Mouse (Mus musculus) cerebral cortex, adult 2 months (tissue): ENCODE results near the gene Gm17555.

Source experiments
- WGBS: fragments of 180-500 bp; shearing (Covaris S2); methylation state at CpG from one replicate; pipeline ENCODE4 v1.1.7; 2018; 5-methylcytosine and 5-hydroxymethylcytosine counted together

Gene Gm17555

DNA sequence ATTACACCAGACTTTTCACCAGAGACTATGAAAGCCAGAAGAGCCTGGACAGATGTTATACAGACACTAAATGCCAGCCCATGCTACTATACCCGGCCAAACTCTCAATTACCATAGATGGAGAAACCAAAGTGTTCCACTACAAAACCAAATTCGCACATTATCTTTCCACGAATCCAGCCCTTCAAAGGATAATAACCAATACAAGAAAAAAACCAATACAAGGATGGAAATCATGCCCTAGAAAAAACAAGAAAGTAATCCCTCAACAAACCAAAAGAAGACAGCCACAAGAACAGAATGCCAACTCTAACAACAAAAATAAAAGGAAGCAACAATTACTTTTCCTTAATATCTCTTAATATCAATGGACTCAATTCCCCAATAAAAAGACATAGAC lies at the start of gene Gm17555:
Gene Gm17555, plus strand, starts transcription at position 301 of the 400 bp plus-strand sequence.
- WGBS: 90% methylated on average over 3 of the region's 3 CpGs

DNA sequence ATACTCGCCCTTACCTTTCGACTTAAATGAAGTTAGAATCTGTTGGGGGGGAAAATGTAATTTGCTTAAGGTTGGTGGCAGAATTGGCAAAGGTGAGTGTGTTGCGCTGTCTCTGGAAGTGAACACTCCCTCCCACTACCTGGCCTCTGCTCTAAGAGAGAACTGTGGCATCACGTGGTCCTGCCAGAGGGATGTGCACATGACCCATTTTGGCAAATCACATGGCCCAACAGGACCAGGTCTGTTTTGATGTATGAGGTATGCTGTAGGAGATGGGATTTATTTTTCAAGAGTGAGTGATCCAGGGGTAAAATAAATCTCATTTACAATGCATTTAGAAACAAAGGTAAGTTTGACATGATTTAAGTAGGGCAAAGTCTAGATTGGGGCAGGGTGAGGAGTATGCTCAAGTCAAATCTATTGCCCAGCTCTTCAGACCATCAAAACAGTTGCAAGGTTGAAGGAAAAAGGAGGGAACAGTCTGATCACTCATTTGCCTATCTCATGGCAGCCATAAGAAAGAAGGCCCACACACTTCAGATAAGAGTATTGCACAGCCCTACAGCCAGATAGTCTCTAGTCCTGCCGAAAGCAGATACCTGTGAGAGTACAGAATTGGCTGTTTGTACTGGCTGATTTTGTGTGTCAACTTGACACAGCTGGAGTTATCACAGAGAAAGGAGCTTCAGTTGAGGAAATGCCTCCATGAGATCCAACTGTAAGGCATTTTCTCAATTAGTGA lies 49.5 kb upstream of the Gm17555 start:
- WGBS: 95% methylated on average over 5 of the region's 5 CpGs

DNA sequence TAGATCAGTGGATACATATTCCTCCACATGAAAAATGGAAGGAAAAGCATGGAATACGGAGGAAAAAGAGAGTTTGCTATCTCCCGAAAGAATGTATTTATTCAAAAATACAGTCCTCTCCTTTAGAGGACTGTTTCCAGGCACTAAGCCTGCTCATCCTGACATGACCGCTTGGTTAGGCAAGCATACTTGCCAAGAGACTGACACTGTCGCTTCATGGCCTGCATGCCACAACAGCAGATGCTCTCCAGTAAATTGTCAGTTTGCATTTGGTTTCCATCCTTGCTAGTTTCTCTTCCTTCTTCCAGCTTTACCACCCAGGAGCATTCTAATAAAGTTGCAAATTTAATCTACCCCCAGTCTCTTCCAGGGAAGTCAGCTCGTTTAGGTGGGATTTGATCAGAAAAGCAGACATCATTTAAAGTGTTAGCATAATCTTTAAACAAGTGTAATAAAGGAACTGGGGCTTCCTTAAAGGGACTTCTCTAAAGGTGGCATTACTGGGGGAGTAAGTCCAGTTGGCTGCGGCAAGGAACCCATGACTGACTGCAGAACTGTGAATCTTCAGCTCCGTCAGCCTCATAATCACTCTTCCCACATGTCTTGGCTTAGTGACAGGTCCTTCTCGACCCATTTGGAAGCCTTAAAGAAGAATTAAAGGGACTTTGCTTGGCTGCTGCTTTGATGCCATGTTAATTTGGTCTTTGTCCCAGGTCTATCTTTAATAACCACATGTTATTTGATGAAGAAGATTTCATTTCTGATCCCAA lies 47.9 kb upstream of the Gm17555 start:
- WGBS: 52% methylated on average over 8 of the region's 8 CpGs

DNA sequence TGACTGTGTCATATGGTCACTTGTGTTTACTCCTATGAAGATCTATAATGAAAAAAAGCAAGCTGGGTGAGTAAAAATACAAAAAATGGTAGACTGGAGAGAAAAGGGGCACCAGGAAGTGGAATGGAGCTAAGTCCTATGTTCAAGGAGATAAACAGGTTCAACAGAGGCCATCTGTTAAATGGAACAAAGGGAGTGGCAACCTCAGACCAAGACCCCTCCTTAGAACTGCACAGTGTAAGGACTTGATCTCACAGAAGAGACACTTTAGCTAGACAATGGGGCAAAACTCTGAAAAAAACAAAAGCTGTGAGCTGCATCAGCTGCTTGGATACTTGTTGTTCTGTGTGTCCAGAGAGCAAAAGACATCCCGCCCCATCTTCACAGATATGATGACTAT lies 43.5 kb upstream of the Gm17555 start:
- 100% methylated on average over 1 of the region's 1 CpGs for WGBS

DNA sequence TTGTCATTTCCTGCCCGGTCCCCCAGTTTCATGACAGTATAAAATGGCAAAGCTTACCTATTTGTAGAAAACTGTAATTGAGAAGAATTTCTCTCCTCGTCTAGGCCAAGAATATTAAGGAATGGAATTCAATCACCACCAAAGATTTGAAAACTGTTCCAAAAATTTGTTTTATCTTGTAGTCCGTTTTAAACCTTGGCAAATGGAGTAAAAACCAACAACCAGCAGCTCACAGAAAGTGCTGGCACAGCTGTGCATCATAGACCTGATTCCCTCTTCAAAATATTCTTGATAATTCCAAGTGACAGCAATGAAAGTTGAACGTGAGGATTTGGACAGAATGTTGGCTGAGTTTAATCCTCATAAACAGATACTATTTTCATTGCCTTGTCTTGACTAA lies 23.6 kb upstream of the Gm17555 start:
- 65% methylated on average over 4 of the region's 4 CpGs for WGBS

DNA sequence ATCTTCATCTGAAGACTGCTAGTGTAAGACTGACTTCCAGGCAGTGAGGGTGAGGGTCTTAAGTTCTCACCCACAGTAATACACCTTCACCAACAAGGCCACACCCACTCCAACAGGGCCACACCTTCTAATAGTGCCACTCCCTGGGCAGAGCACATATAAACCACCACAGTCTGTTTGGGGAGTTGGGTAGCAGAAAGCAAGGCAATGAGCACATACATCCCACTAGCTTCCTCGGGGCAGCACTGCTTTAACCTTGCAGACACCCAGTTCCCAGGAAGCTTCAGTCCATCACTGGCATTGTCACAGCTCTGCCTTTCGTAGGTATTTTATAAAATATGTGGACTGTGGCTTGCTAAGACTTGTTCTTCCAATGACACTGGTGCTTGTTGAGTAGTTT lies 22.8 kb upstream of the Gm17555 start:
- 82% methylated on average over 2 of the region's 2 CpGs for WGBS

DNA sequence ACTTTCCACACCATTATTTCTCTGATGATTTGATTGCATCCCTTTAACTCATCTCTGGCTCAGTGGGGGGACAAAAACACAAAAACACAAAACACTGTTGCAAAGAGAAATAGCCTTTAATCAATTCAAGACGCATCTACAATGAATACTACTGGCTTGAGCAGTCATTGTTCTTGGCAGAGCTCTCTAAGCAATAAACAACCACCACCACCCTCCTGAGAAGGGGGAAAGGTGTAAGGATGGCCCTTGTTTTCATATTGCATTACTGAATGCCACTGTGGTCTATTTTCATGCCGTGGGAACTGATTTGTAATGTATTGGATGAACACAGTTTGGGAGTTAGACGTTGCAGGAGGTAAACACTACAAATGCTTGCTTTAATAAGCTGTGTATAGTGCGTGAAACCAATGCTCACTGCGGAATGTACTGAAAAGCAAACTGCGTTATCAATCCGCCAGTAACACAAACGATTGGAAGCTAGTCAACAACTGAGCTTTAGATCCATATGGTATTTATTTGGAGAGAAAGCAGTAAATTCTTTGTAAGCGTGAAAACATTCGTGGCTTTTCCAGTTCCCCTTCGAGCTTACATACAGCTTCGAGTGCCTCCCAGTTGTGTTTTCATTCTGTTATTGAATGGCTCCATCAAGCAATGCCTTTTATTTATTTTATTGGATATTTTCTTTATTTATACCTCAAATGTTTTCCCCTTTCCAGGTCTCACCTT lies 19.1 kb upstream of the Gm17555 start:
- 66% methylated on average over 12 of the region's 12 CpGs for WGBS

DNA sequence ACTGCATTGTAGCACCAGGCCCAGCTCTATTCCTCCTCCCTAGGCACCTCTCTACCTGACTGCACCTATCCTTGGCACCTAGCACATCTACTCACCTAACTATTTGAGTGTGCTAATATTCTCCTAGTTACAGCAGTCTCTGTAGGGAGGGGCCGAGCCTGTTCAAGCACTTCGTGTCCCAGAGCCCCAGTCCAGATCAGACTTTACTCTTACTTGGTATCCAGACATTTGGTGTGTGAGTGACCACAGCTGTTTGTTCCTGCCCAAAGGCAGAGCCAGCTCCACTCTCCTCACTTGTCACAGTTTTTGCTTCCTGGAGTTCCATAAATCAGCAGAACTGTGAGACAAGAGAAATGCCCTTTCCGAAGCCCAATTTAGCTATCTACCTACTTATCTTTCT lies 15.9 kb upstream of the Gm17555 start:
- WGBS: 95% methylated on average over 3 of the region's 3 CpGs

DNA sequence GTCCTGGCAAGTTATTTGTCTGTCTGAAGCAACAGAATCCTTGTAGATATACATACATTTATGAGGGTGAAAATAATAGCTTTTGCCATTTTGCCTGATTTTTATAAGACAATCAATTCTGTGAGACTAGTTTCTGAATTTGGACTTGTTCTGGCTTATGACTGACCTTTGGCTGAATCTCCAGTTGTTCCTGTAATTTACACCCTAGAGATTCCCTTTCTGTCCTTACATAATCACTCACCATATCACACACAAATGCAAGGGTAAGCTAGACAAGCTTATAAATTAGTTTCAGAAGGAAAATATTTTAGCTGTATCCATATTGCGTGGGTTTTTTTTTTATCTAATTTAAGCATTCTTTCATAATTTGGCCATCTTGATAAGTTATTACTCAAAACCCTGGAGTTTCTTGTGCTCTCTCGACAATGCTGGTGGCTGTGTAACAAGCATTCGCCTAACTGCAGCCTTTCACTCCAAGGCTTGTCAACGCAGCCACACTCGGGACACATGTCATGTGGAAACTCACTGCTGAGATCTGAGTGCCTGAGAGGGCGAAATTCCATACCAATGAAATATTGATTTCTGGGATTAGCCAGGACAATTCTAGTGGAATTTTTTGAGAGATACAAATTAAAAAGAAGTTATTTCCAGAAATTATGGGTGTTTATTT lies 3.8 kb upstream of the Gm17555 start:
- WGBS: 87% methylated on average over 6 of the region's 6 CpGs

DNA sequence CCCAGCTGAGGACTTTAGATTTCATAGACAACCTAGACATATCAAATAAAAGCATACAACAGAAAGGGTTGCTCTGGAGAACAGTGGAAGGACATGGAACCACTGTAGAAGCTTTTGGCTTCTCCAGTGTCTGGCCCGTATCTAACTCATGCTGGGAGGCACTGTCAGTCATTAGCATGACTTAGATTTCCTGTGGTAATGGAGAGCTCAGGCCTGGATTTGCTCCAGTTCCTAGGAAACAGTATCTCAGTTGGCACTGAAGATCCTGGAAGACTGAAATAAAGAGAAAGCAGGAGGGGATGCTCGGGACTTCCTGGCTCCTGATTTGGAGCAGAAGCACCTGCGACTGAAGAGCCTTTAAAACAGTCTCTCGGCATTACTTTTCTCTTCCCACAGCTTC lies 12.7 kb downstream of the Gm17555 start:
- WGBS: 68% methylated on average over 4 of the region's 4 CpGs

DNA sequence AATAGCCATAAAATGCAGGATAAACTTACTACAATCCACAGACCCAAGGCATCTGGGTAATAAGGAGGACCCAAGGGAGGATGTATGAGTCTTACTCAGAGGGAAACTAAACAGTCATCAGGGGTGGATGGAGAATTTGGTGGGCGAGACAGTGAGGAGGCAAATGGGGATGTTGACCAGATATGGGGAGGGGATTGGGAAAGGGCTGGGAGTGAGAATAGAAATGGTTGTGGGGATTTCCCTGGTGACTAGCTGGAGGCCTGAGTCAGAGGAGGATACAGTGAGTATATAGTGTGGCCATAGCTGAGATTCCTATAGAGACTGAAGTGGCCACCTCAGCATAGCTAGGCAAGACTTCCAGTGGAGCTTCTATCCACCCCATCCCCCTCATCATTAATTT lies 16.8 kb downstream of the Gm17555 start:
- 91% methylated on average over 1 of the region's 1 CpGs for WGBS

DNA sequence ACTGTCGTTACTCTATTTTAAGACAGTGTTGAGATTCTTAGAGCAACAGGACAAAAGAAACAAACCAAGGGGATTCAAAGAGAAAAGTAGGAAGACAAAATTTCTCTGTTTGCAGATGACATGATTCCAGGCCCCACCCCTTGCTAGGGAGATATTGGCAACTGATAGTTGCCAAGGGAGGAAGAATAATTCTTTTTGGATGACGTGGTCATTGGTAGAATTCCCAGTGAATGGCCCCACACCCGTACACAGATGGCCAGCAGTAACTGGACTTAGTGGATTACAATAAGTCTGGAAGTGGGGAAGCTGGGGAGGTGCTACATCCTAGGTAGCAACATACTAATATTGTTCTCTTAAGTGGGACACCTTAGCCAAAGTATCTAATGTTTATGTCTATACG lies 22.0 kb downstream of the Gm17555 start:
- WGBS: 90% methylated on average over 4 of the region's 4 CpGs

DNA sequence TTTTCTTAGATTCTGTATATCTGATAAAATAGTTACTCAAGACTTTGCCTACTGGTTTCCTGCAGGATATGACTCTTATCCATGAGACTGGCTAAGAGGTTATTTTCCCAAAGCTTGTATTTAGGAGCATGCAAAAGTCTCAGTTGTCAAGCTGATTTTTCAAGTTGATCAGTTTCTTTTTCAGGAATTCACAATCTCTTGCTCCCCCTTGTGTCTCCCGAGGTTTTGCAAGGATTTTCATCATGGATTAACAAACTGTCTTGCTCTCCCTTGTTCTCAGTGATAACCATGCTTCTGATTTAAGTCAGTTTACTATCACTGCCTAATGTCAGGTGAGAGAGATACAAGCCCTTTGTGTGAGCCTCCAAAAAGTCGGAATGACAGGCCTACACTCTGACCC lies 30.5 kb downstream of the Gm17555 start:
- 33% methylated on average over 2 of the region's 2 CpGs for WGBS

DNA sequence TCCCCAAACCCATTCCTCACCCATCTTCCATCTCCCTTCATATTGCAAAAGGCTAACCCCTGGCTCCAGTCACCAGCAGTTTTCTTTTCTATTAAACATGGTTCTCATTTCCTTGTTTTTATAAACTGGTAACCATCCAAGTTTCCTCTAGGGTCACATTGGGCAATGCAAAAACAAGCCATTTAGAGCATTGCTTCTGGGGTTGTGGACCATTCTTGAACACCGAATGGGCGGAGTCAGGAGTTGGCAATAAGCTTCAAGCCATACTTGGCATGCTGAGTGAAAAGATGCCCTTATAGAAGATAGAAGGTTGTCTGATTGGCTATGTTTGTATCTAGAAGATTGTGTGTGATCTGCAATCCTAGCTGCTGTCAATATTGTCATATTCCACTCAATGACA lies 33.6 kb downstream of the Gm17555 start:
- WGBS: 96% methylated on average over 2 of the region's 2 CpGs
